In genomic region chr19:32595506-32596286, GRCm38 (mm10) we compare ENCODE assay signal across 8 mouse cellular contexts. TPM values are rescaled to one million over a fixed set of nuclear protein-coding genes. Genes with fewer than 3 reads are reported as not detected.
DNase-seq lines count a peak whose midpoint lies in the region; ATAC-seq and TF ChIP-seq lines count a peak whose summit lies in the region.

Gene Papss2 (plus strand): TSS chr19:32595790.

- peak within 1 kb of the TSS; percentile 42; the same call in 1 of the 2 replicates for H3K27ac ChIP-seq in heart, embryonic 13.5 days (replicated peaks)
- H3K27ac ChIP-seq in kidney, embryonic 15.5 days: peak within 1 kb of the TSS; percentile 45; the same call in 1 of the 2 replicates
- H3K27ac ChIP-seq in neural tube, embryonic 12.5 days: no peak within 1 kb of the TSS

- under 1% methylated on average over 56 of the region's 64 CpGs for WGBS in heart, embryonic 13.5 days
- under 1% methylated on average over 64 of the region's 64 CpGs for WGBS in kidney, embryonic 15.5 days
- WGBS in lung, adult 2 months: 2% methylated on average over 59 of the region's 64 CpGs
- WGBS in neural tube, embryonic 12.5 days: under 1% methylated on average over 63 of the region's 64 CpGs

- peak within 1 kb of the TSS; percentile 87 for H3K9ac ChIP-seq in heart, embryonic 13.5 days
- peak within 1 kb of the TSS; percentile 50 for H3K9ac ChIP-seq in kidney, embryonic 15.5 days
- H3K9ac ChIP-seq in neural tube, embryonic 12.5 days: peak within 1 kb of the TSS; percentile 45

- no peaks in the 10 kb centered on the region; the same call in 1 of the 2 replicates for H3K4me1 ChIP-seq in heart, embryonic 13.5 days
- H3K4me1 ChIP-seq in kidney, embryonic 15.5 days: peaks cover 21% of the 10 kb centered on the region
- no peaks in the 10 kb centered on the region; the same call in 1 of the 2 replicates for H3K4me1 ChIP-seq in lung, adult 2 months (ENCODE audit: control insufficient read depth, insufficient read depth, low read length)
- peaks cover 9% of the 10 kb centered on the region; the same call in 1 of the 2 replicates for H3K4me1 ChIP-seq in neural tube, embryonic 12.5 days

- peak within 1 kb of the TSS; percentile 77 for H3K4me3 ChIP-seq in heart, embryonic 13.5 days
- peak within 1 kb of the TSS; percentile 69 for H3K4me3 ChIP-seq in kidney, embryonic 15.5 days (replicated peaks)
- H3K4me3 ChIP-seq in lung, adult 2 months (replicated peaks; ENCODE audit: extremely low read depth, low read depth, low read length): peak within 1 kb of the TSS; percentile 59
- H3K4me3 ChIP-seq in neural tube, embryonic 12.5 days: peak within 1 kb of the TSS; percentile 49

- H3K4me2 ChIP-seq in heart, embryonic 13.5 days: peak within 1 kb of the TSS; percentile 89
- peak within 1 kb of the TSS; percentile 91 for H3K4me2 ChIP-seq in kidney, embryonic 15.5 days
- H3K4me2 ChIP-seq in neural tube, embryonic 12.5 days (replicated peaks): peak within 1 kb of the TSS; percentile 88

- H3K27me3 ChIP-seq in heart, embryonic 13.5 days (replicated peaks): peaks cover 26% of the 10 kb centered on the region
- peaks cover 17% of the 10 kb centered on the region for H3K27me3 ChIP-seq in kidney, embryonic 15.5 days
- H3K27me3 ChIP-seq in neural tube, embryonic 12.5 days (replicated peaks): peaks cover 34% of the 10 kb centered on the region

- DNase-seq in 3T3-L1 (ENCODE audit: low read depth, low spot score) (peak; percentile 18), WW6 (ENCODE audit: low read depth, low spot score) (peak; percentile 28)
- peak; percentile 67 for DNase-seq in lung, adult 2 months
- peak; percentile 32 for DNase-seq in testis, postnatal 14 days (ENCODE audit: low spot score)

- TF ChIP-seq POLR2A in lung, adult 2 months (IDR thresholded peaks at IDR 0.05; ENCODE audit: borderline replicate concordance, extremely low read depth, low read depth, low read length): no peak

- H3K9me3 ChIP-seq in heart, embryonic 13.5 days: no peaks in the 10 kb centered on the region
- no peaks in the 10 kb centered on the region for H3K9me3 ChIP-seq in kidney, embryonic 15.5 days (replicated peaks)
- H3K9me3 ChIP-seq in neural tube, embryonic 12.5 days: no peaks in the 10 kb centered on the region

- TF ChIP-seq CTCF in lung, adult 2 months (IDR thresholded peaks at IDR 0.05; ENCODE audit: insufficient read depth, low read length): no peak

- peak; percentile 54; the same call in 1 of the 2 replicates for ATAC-seq in erythroblast, adult 5-6 weeks (replicated peaks; ENCODE audit: low FRiP score, poor library complexity, severe bottlenecking)
- no peak; the same call in 1 of the 2 replicates for ATAC-seq in heart, embryonic 13.5 days (ENCODE audit: extremely low read depth, insufficient number of reproducible peaks, low FRiP score, low TSS enrichment)
- peak; percentile 91 for ATAC-seq in kidney, embryonic 15.5 days (replicated peaks; ENCODE audit: low FRiP score)
- peak; percentile 78 for ATAC-seq in neural tube, embryonic 12.5 days (ENCODE audit: low FRiP score, low read depth)

- no peaks in the 10 kb centered on the region for H3K36me3 ChIP-seq in heart, embryonic 13.5 days
- H3K36me3 ChIP-seq in kidney, embryonic 15.5 days: no peaks in the 10 kb centered on the region
- no peaks in the 10 kb centered on the region for H3K36me3 ChIP-seq in neural tube, embryonic 12.5 days

RNA-seq across cellular contexts. Expression of gene Papss2, which starts in this region (rescaled TPM):
- total RNA-seq in erythroblast, adult 5-6 weeks (2015; ENCODE audit: low replicate concordance): 2.9 and 9.8 TPM in 2 replicates
- 2.0 and 3.1 TPM in 2 replicates for total RNA-seq in erythroblast, adult 5-6 weeks (2017; ENCODE audit: low replicate concordance)
- polyA plus RNA-seq in heart, embryonic 13.5 days (2015; fragmentation: Nextera tagmentation; extraction: Ambion mirVana): 8.9 and 12.1 TPM in 2 replicates
- 17.2 and 17.6 TPM in 2 replicates for polyA plus RNA-seq in kidney, embryonic 15.5 days (2015; fragmentation: Nextera tagmentation; extraction: Ambion mirVana)
- polyA plus RNA-seq in lung, adult 2 months (2012; rRNA removed): 6.6 and 7.9 TPM in 2 replicates
- 2.3 TPM in 2 replicates for polyA plus RNA-seq in neural tube, embryonic 12.5 days (2016; fragmentation: Nextera tagmentation; extraction: Ambion mirVana)
